Mouse (Mus musculus): Measurements from ENCODE around the gene Ghr. TPM values are rescaled to one million over a fixed set of nuclear protein-coding genes. Genes with fewer than 3 reads are reported as not detected.

Gene Ghr
- 1,602 TPM for polyA plus RNA-seq (2014; fragmentation: Illumina TruSeq; extraction: RNeasy Lipid Tissue Mini Kit (QIAGEN cat#74804); ENCODE audit: low read depth, low replicate concordance)

DNA sequence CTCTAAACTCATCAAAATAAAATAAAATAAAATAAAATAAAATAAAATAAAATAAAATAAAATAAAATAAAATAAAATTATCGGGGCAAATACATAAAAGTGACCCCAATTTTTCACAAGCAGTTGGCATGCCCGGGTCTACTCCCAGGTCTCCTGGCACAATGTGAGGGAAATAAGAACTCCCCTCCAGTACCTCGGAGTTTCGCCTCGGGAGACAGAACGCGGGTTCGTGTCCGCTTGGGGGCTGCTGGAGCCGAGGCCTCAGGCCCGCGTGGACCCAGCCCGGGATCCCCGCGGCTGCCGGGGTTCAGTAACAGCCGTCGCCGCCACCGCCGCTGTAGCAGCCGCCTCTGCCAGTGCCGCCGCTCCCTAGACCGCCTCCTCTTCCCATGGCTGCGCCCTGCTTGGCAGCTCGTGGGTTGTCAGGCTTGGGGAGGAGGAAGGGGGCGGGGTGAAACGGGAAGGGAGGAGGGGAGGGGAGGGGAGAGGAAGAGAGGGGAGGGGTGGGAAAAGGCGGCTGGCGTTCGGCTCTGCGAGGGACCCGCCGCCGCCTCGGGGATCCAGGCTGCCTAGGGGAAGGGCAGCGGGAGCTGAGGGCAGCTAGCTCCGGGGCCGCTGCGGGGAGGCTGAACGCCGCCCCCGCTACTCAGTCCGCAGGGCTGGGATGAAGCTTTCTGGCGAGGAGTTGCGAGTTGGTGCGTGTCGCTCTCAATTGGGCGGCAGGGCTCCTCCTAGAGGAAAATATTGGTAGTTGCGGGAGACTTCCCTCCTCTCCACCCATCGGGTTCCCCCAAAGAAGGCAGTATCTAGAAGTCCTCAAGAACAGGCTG, at the start of gene Ghr:
Gene Ghr, minus strand, starts transcription at position 686 of the 830 bp plus-strand sequence.

DNA sequence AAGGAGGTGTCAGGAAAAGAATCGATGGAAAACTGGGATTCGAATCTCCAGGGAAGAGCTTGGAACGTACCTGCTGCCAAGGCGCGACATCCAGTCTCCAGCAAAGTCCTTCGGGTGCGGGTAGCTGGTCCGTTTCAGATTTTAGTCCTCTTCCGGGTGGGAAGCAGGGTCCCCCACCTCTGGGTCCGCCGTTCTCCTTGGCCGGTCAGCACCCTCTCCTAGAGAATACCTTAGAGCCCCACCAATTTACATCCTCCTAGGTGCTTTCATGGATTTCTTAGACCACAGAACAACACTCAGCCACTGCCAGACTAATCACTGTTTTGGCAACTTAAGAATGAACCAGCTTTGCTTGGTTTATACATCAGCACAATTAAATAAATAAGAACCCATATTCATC, 279.9 kb downstream of the Ghr start, which contains the start of gene Ccdc152:
Gene Ccdc152, minus strand, starts transcription at position 101 of the 400 bp plus-strand sequence.

DNA sequence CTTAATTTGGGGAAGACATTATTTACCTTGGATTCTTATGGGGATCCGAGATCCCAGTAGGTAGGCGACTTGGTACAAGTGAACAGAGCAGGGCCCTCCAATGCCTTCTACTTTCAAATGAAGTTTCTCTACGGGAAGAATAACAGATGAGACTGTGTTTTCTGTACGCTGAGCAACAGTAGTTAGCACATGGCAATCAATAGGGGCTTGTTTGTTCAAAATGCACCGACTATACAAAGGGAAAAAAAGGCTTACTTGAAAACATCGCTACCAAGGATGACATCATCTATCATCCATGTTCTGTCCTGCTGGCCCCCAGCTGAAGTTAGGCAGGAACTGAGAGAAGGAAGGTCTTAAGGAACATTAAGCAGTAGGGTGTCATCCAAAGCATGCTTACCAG, 315.0 kb downstream of the Ghr start, which contains the start of gene Selenop:
Gene Selenop, plus strand, starts transcription at position 301 of the 400 bp plus-strand sequence.

